Mouse (Mus musculus): ENCODE results near the gene Ctnnd2. TPM values are rescaled to one million over a fixed set of nuclear protein-coding genes. Genes with fewer than 3 reads are reported as not detected.

The Ctnnd2 gene
- total and polyA plus RNA-seq, 3 experiments: 0.10 to 0.35 (median 0.16) TPM

- no peaks in the 10 kb centered on the region for H3K4me1 ChIP-seq (ENCODE audit: control insufficient read depth, insufficient read depth, low read length)
- TF ChIP-seq CTCF (IDR thresholded peaks at IDR 0.05) (no peak), POLR2A (IDR thresholded peaks at IDR 0.05; ENCODE audit: insufficient read depth, low read depth, low read length) (no peak), EP300 (IDR thresholded peaks at IDR 0.05; ENCODE audit: insufficient read depth, low read depth, low read length) (no peak)
- H3K36me3 ChIP-seq (ENCODE audit: control insufficient read depth, insufficient read depth, low read length): no peaks in the 10 kb centered on the region
- no peak overlapping the region for H3K4me3 ChIP-seq
- 59% methylated on average over 5 of the region's 5 CpGs for WGBS
- no peaks in the 10 kb centered on the region for H3K27me3 ChIP-seq (ENCODE audit: control insufficient read depth, insufficient read depth, low read length)
- intact Hi-C loops (cut with DNase I): no loop called here
- H3K9ac ChIP-seq (ENCODE audit: low read depth, low read length): no peak overlapping the region
- no peaks in the 10 kb centered on the region for H3K79me2 ChIP-seq (replicated peaks; ENCODE audit: control insufficient read depth, insufficient read depth, low read length)
- DNase-seq: no peak
- H3K27ac ChIP-seq: no peak overlapping the region
Observed at GRCm38 (mm10) chr15:30191931-30192668, 19.7 kb downstream of the Ctnnd2 start.

GRCm38 (mm10) chr15:30198429-30198828 is 26.0 kb downstream of the Ctnnd2 start:
- DNase-seq: no peak
- Histone ChIP-seq H3K27ac (no peak overlapping the region), H3K9ac (ENCODE audit: low read depth, low read length) (no peak overlapping the region), H3K27me3 (ENCODE audit: control insufficient read depth, insufficient read depth, low read length) (no peaks in the 10 kb centered on the region), H3K4me3 (no peak overlapping the region), H3K79me2 (replicated peaks; ENCODE audit: control insufficient read depth, insufficient read depth, low read length) (no peaks in the 10 kb centered on the region), H3K4me1 (ENCODE audit: control insufficient read depth, insufficient read depth, low read length) (no peaks in the 10 kb centered on the region), H3K36me3 (ENCODE audit: control insufficient read depth, insufficient read depth, low read length) (no peaks in the 10 kb centered on the region)
- no peak for TF ChIP-seq POLR2A (IDR thresholded peaks at IDR 0.05; ENCODE audit: insufficient read depth, low read depth, low read length)
- no peak for TF ChIP-seq EP300 (IDR thresholded peaks at IDR 0.05; ENCODE audit: insufficient read depth, low read depth, low read length)
- TF ChIP-seq CTCF (IDR thresholded peaks at IDR 0.05): no peak
- WGBS: 66% methylated on average over 3 of the region's 3 CpGs
- intact Hi-C loops (cut with DNase I): no loop called here

GRCm38 (mm10) chr15:30199785-30200184 is 27.4 kb downstream of the Ctnnd2 start:
- Histone ChIP-seq H3K9ac (ENCODE audit: low read depth, low read length) (no peak overlapping the region), H3K27ac (no peak overlapping the region), H3K4me1 (ENCODE audit: control insufficient read depth, insufficient read depth, low read length) (no peaks in the 10 kb centered on the region), H3K36me3 (ENCODE audit: control insufficient read depth, insufficient read depth, low read length) (no peaks in the 10 kb centered on the region), H3K4me3 (no peak overlapping the region), H3K27me3 (ENCODE audit: control insufficient read depth, insufficient read depth, low read length) (no peaks in the 10 kb centered on the region), H3K79me2 (replicated peaks; ENCODE audit: control insufficient read depth, insufficient read depth, low read length) (no peaks in the 10 kb centered on the region)
- intact Hi-C loops (cut with DNase I): no loop called here
- DNase-seq: no peak
- WGBS: 52% methylated on average over 1 of the region's 1 CpGs
- TF ChIP-seq POLR2A (IDR thresholded peaks at IDR 0.05; ENCODE audit: insufficient read depth, low read depth, low read length) (no peak), CTCF (IDR thresholded peaks at IDR 0.05) (no peak), EP300 (IDR thresholded peaks at IDR 0.05; ENCODE audit: insufficient read depth, low read depth, low read length) (no peak)

GRCm38 (mm10) chr15:30201211-30201610 is 28.8 kb downstream of the Ctnnd2 start:
- 96% methylated on average over 2 of the region's 2 CpGs for WGBS
- Histone ChIP-seq H3K27me3 (ENCODE audit: control insufficient read depth, insufficient read depth, low read length) (no peaks in the 10 kb centered on the region), H3K27ac (no peak overlapping the region), H3K4me3 (no peak overlapping the region), H3K9ac (ENCODE audit: low read depth, low read length) (no peak overlapping the region), H3K36me3 (ENCODE audit: control insufficient read depth, insufficient read depth, low read length) (no peaks in the 10 kb centered on the region), H3K4me1 (ENCODE audit: control insufficient read depth, insufficient read depth, low read length) (no peaks in the 10 kb centered on the region), H3K79me2 (replicated peaks; ENCODE audit: control insufficient read depth, insufficient read depth, low read length) (no peaks in the 10 kb centered on the region)
- intact Hi-C loops (cut with DNase I): no loop called here
- no peak for DNase-seq
- TF ChIP-seq CTCF (IDR thresholded peaks at IDR 0.05) (no peak), POLR2A (IDR thresholded peaks at IDR 0.05; ENCODE audit: insufficient read depth, low read depth, low read length) (no peak), EP300 (IDR thresholded peaks at IDR 0.05; ENCODE audit: insufficient read depth, low read depth, low read length) (no peak)

GRCm38 (mm10) chr15:30201617-30202016 is 29.2 kb downstream of the Ctnnd2 start:
- no peaks in the 10 kb centered on the region for H3K27me3 ChIP-seq (ENCODE audit: control insufficient read depth, insufficient read depth, low read length)
- H3K36me3 ChIP-seq (ENCODE audit: control insufficient read depth, insufficient read depth, low read length): no peaks in the 10 kb centered on the region
- WGBS: 83% methylated on average over 3 of the region's 3 CpGs
- no peak overlapping the region for H3K27ac ChIP-seq
- no peaks in the 10 kb centered on the region for H3K4me1 ChIP-seq (ENCODE audit: control insufficient read depth, insufficient read depth, low read length)
- intact Hi-C loops (cut with DNase I): no loop called here
- no peak for DNase-seq
- H3K4me3 ChIP-seq: no peak overlapping the region
- no peak overlapping the region for H3K9ac ChIP-seq (ENCODE audit: low read depth, low read length)
- TF ChIP-seq CTCF (IDR thresholded peaks at IDR 0.05) (no peak), POLR2A (IDR thresholded peaks at IDR 0.05; ENCODE audit: insufficient read depth, low read depth, low read length) (no peak), EP300 (IDR thresholded peaks at IDR 0.05; ENCODE audit: insufficient read depth, low read depth, low read length) (no peak)
- no peaks in the 10 kb centered on the region for H3K79me2 ChIP-seq (replicated peaks; ENCODE audit: control insufficient read depth, insufficient read depth, low read length)

- WGBS: 81% methylated on average over 5 of the region's 5 CpGs
- TF ChIP-seq POLR2A (IDR thresholded peaks at IDR 0.05; ENCODE audit: insufficient read depth, low read depth, low read length): no peak
- TF ChIP-seq CTCF (IDR thresholded peaks at IDR 0.05): no peak
- intact Hi-C loops (cut with DNase I): no loop called here
- no peak for DNase-seq
- H3K9ac ChIP-seq (ENCODE audit: low read depth, low read length): no peak overlapping the region
- no peaks in the 10 kb centered on the region for H3K27me3 ChIP-seq (ENCODE audit: control insufficient read depth, insufficient read depth, low read length)
- no peak overlapping the region for H3K4me3 ChIP-seq
- no peak overlapping the region for H3K27ac ChIP-seq
- no peaks in the 10 kb centered on the region for H3K4me1 ChIP-seq (ENCODE audit: control insufficient read depth, insufficient read depth, low read length)
- H3K79me2 ChIP-seq (replicated peaks; ENCODE audit: control insufficient read depth, insufficient read depth, low read length): no peaks in the 10 kb centered on the region
- H3K36me3 ChIP-seq (ENCODE audit: control insufficient read depth, insufficient read depth, low read length): no peaks in the 10 kb centered on the region
Observed at GRCm38 (mm10) chr15:30212746-30213145, 40.4 kb downstream of the Ctnnd2 start.
